Mouse (Mus musculus) mesoderm, embryonic 11.5 days (tissue): ENCODE data around the gene Kpna3.

ENCODE experiments used
- DNase-seq: peaks from one replicate; pipeline ENCODE4 v3.0.0-alpha.2; 2012; ENCODE audit warnings: low read depth, low spot score

Kpna3 gene

DNA sequence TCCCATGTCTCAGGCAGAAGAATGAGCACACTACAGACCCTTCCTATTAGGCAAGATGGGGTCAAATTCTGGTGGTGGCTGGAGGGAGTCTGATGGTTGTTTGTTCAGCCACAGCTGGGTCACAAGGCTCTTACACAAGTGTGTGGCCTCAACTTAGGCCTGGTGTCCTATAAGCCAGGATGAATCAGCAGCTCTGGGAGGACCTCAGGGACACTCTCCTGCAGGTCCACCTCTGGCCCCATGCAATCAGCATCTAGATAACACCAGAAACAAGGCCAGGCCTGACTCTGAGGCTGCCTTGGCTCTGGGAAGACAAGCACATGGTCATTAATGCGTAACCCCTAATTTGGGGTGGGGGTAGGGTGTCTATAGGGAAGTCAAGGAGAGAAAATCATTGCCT, 118.9 kb downstream of the Kpna3 start:
- no peak for DNase-seq

DNA sequence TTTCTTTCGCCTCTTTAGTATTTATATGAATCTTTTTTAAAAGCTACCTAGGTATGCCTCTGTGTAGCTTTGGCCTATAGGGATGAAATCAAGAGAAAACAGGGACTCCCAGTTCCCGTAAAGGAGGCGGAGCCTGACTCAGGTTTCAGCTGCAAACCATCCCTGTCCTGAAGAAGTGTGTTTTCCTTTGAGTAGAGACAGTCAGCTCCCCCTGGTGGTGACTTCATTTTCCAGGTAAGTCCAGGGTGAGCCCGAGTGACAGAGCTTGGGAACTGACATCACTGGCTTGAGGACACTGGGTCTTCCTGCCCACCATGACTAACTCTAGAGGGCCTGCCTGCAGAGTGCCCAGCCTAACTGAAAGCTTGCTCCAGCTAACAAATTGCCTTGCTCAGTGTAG, 122.8 kb downstream of the Kpna3 start:
- DNase-seq: peak; percentile 75
